Mouse (Mus musculus) stomach, embryonic 14.5 days (tissue): ENCODE results near the gene Gpr87. TPM values are rescaled to one million over a fixed set of nuclear protein-coding genes. Genes with fewer than 3 reads are reported as not detected.

Experiments used
- polyA plus RNA-seq: library from polyadenylated mRNA; unstranded; fragments of >200 nt; fragmentation: Nextera tagmentation; extraction: Ambion mirVana; gene quantifications from 2 replicates; pipeline ENCODE4 v1.2.1, GENCODE M21; 2014

The Gpr87 gene
- polyA plus RNA-seq, 1 experiment from 2014 or later, result 5.7 TPM

Other genes with a start within 250 kb of the Gpr87 start
- gene Med12l, start 189.3 kb downstream of the Gpr87 start, polyA plus RNA-seq, result 2.1 and 2.2 TPM in 2 replicates
- 0.77 and 1.3 TPM in 2 replicates for gene Gpr171, start 93.3 kb downstream of the Gpr87 start, polyA plus RNA-seq
- 2.7 and 3.2 TPM in 2 replicates for gene P2ry14, start 41.5 kb downstream of the Gpr87 start, polyA plus RNA-seq
- gene P2ry13, start 15.8 kb upstream of the Gpr87 start, polyA plus RNA-seq, result 1.6 TPM in 2 replicates
- 2.5 and 4.4 TPM in 2 replicates for gene P2ry12, start 67.8 kb upstream of the Gpr87 start, polyA plus RNA-seq
- gene Igsf10, start 149.3 kb upstream of the Gpr87 start, polyA plus RNA-seq, result 11.7 and 12.2 TPM in 2 replicates